ENCODE assay signal across 1 mouse cellular context in genomic region chr5:34271743-34272142, GRCm38 (mm10).
TF ChIP-seq lines count a peak whose summit lies in the region.

No protein-coding gene starts in this region.

TF ChIP-seq in MEL, 35 proteins besides CTCF, POLR2A, EP300 and RAD21 (continued from another document):
- TF ChIP-seq ELF1 (IDR thresholded peaks at IDR 0.05; ENCODE audit: low read depth, low read length): no peak
- no peak for TF ChIP-seq UBTF (IDR thresholded peaks at IDR 0.05; ENCODE audit: borderline replicate concordance, insufficient read depth, low read depth, low read length)
- no peak for TF ChIP-seq NELFE (IDR thresholded peaks at IDR 0.05; ENCODE audit: low read depth, low read length)
- no peak for TF ChIP-seq TBP (IDR thresholded peaks at IDR 0.05; ENCODE audit: low read depth, low read length)
- no peak for TF ChIP-seq MAFK (IDR thresholded peaks at IDR 0.05; ENCODE audit: borderline replicate concordance, low read depth, low read length)
- TF ChIP-seq NRF1 (IDR thresholded peaks at IDR 0.05; ENCODE audit: insufficient read depth, low read depth, low read length, poor library complexity, severe bottlenecking): no peak
- TF ChIP-seq KAT2A (conservative IDR thresholded peaks at IDR 0.05; ENCODE audit: low read depth, low read length): no peak
- TF ChIP-seq GABPA (IDR thresholded peaks at IDR 0.05; ENCODE audit: low read depth, low read length): no peak
- TF ChIP-seq MYB (IDR thresholded peaks at IDR 0.05; ENCODE audit: low read depth, low read length): no peak
- TF ChIP-seq BHLHE40 (IDR thresholded peaks at IDR 0.05; ENCODE audit: borderline replicate concordance, low read depth, low read length): 0 out of 2 replicates have a peak, but pooled peaks have one; percentile 62
- peak; percentile 74 for TF ChIP-seq ZC3H11A (IDR thresholded peaks at IDR 0.05; ENCODE audit: low read depth, low read length)
- peak; percentile 76 for TF ChIP-seq SMC3 (IDR thresholded peaks at IDR 0.05; ENCODE audit: low read depth, low read length)
- no peak for TF ChIP-seq USF2 (IDR thresholded peaks at IDR 0.05; ENCODE audit: borderline replicate concordance in 1 of 2, insufficient read depth in 1 of 2, low read depth in 1 of 2, low read length in 2 of 2)
- TF ChIP-seq HCFC1 (IDR thresholded peaks at IDR 0.05; ENCODE audit: low read depth, low read length): no peak
- TF ChIP-seq POLR2AphosphoS5 (IDR thresholded peaks at IDR 0.05; ENCODE audit: borderline replicate concordance, low read depth, low read length): no peak
- TF ChIP-seq MEF2A (IDR thresholded peaks at IDR 0.05; ENCODE audit: extremely low read depth, insufficient replicate concordance, low read depth, low read length, poor library complexity, severe bottlenecking): no peak
